ENCODE assay signal across 10 mouse cellular contexts in genomic region chr2:161339327-161340001, GRCm38 (mm10).
DNase-seq lines count a peak whose midpoint lies in the region; ATAC-seq and TF ChIP-seq lines count a peak whose summit lies in the region.
"Had no signal": no experiment of that assay in that cellular context is flagged by ENCODE, and none has a peak within 500 bp of the region (broad histone marks: within the 10 kb centered on the region; RNA-seq: fewer than 3 reads in every experiment).

No protein-coding gene starts in this region.

- ATAC-seq in forebrain, postnatal 0 days: peak; percentile 44; the same call in 1 of the 2 replicates
- ATAC-seq: CD4-positive, CD25-positive, alpha-beta regulatory T cell, adult 4 months had no signal

- no peaks in the 10 kb centered on the region for H3K9me3 ChIP-seq in forebrain, postnatal 0 days (ENCODE audit: low read length)
- H3K9me3 ChIP-seq in midbrain, embryonic 10.5 days (replicated peaks): no peaks in the 10 kb centered on the region

- peak overlapping the region; percentile 22; the same call in 1 of the 2 replicates for H3K9ac ChIP-seq in forebrain, postnatal 0 days

- 4% methylated on average over 14 of the region's 14 CpGs for WGBS in forebrain, postnatal 0 days
- WGBS in midbrain, embryonic 10.5 days: 3% methylated on average over 14 of the region's 14 CpGs

- intact Hi-C loops in gastrocnemius, postnatal 14 days (cut with DNase I; ENCODE audit: low total_unique reads): no loop called here
- intact Hi-C loops in heart, postnatal 10 days (cut with DNase I): no loop called here

- peaks cover 21% of the 10 kb centered on the region for H3K4me1 ChIP-seq in forebrain, postnatal 0 days (ENCODE audit: insufficient read depth)
- H3K4me1 ChIP-seq in midbrain, embryonic 10.5 days: peaks cover 53% of the 10 kb centered on the region

- peak overlapping the region; percentile 59; the same call in 1 of the 2 replicates for H3K27ac ChIP-seq in forebrain, postnatal 0 days (ENCODE audit: low read depth, low read length)
- peak overlapping the region; percentile 68 for H3K27ac ChIP-seq in midbrain, embryonic 10.5 days (replicated peaks)

- no peak for TF ChIP-seq CTCF in forebrain, postnatal 0 days (IDR thresholded peaks at IDR 0.05; ENCODE audit: low read depth)

- no peak overlapping the region for H3K4me2 ChIP-seq in forebrain, postnatal 0 days (ENCODE audit: low read depth)

- DNase-seq in right cerebral cortex, postnatal 10 days (ENCODE audit: low spot score in 2 of 2): peak; percentile 31 to 58
- DNase-seq in right cerebral cortex, postnatal 4 days: no peak
- peak; percentile 63 for DNase-seq in forebrain, postnatal 0 days
- peak; percentile 77 for DNase-seq in midbrain, embryonic 10.5 days (ENCODE audit: low spot score)
- peak; percentile 1 for DNase-seq in yolk sac, embryonic 10.5 days (ENCODE audit: low spot score)
- no peak for DNase-seq in thymus, postnatal 0 days (ENCODE audit: low spot score)
- DNase-seq in gastrocnemius, postnatal 14 days: no peak
- DNase-seq in heart, postnatal 10 days: no peak
- DNase-seq: adrenal gland, adult 2 months had no signal

- H3K4me3 ChIP-seq in forebrain, postnatal 0 days (ENCODE audit: low read depth, low read length): no peak overlapping the region
- H3K4me3 ChIP-seq in midbrain, embryonic 10.5 days: peak overlapping the region; percentile 7; the same call in 1 of the 2 replicates

- no peaks in the 10 kb centered on the region for H3K27me3 ChIP-seq in forebrain, postnatal 0 days (ENCODE audit: insufficient read depth, low read length)
- peaks cover 59% of the 10 kb centered on the region for H3K27me3 ChIP-seq in midbrain, embryonic 10.5 days (ENCODE audit: low read depth, poor library complexity, severe bottlenecking)

- no peaks in the 10 kb centered on the region for H3K36me3 ChIP-seq in forebrain, postnatal 0 days (ENCODE audit: insufficient read depth)
- H3K36me3 ChIP-seq in midbrain, embryonic 10.5 days: no peaks in the 10 kb centered on the region

Comparison
In these comparisons a context has a peak if more than half of its experiments do, and no peak if none do; other contexts are left out.
1. DNase-seq: peak in right cerebral cortex, postnatal 10 days (2 of 2), forebrain, postnatal 0 days (single experiment), midbrain, embryonic 10.5 days (single experiment) and yolk sac, embryonic 10.5 days (single experiment); none in right cerebral cortex, postnatal 4 days (single experiment), thymus, postnatal 0 days (single experiment), gastrocnemius, postnatal 14 days (single experiment) and heart, postnatal 10 days (0 of 2).